Mouse (Mus musculus) embryonic facial prominence, embryonic 10.5 days (tissue): ENCODE data around the gene Fpr3. TPM values are rescaled to one million over a fixed set of nuclear protein-coding genes. Genes with fewer than 3 reads are reported as not detected.
"Not testable (repeated sequence)": the region's sequence is repeated elsewhere in the genome, so short reads cannot be mapped to it uniquely, and the experiment has no call there.

Source experiments
- DNase-seq: peaks from one replicate; pipeline ENCODE4 v3.0.0-alpha.2; 2017; ENCODE audit warnings: low spot score
- H3K27ac ChIP-seq: fragments of 300-500 bp; sonication (generic); replicated peaks from 2 replicates; pipeline ENCODE4 v1.5.1; 2016; ENCODE audit warnings: mild to moderate bottlenecking
- H3K27me3 ChIP-seq: fragments of 300-500 bp; sonication (generic); replicated peaks from 2 replicates; pipeline ENCODE4 v1.6.1; 2016; ENCODE audit warnings: low read depth, mild to moderate bottlenecking; ENCODE audit not compliant: poor library complexity, severe bottlenecking
- H3K36me3 ChIP-seq: fragments of 300-500 bp; sonication (generic); replicated peaks from 2 replicates; pipeline ENCODE4 v1.6.1; 2016; ENCODE audit warnings: mild to moderate bottlenecking, moderate library complexity
- H3K4me1 ChIP-seq: fragments of 300-500 bp; sonication (generic); 2 replicates; pipeline ENCODE4 v1.6.1; 2016
- H3K4me3 ChIP-seq: fragments of 300-500 bp; sonication (generic); 2 replicates; pipeline ENCODE4 v1.5.1; 2016; ENCODE audit warnings: mild to moderate bottlenecking, moderate library complexity
- H3K9me3 ChIP-seq: fragments of 300-500 bp; sonication (generic); 2 replicates; pipeline ENCODE4 v1.6.1; 2016; ENCODE audit warnings: mild to moderate bottlenecking
- WGBS: fragments of 180-500 bp; shearing (Covaris S2); methylation state at CpG from one replicate; pipeline ENCODE4 v1.1.7; 2016; 5-methylcytosine and 5-hydroxymethylcytosine counted together
- polyA plus RNA-seq: library from polyadenylated mRNA; unstranded; fragments of >200 nt; fragmentation: Nextera tagmentation; extraction: Ambion mirVana; gene quantifications from 2 replicates; pipeline ENCODE4 v1.2.1, GENCODE M21; 2016

Gene Fpr3
- polyA plus RNA-seq, 1 experiment from 2014 or later, result not detected

DNA sequence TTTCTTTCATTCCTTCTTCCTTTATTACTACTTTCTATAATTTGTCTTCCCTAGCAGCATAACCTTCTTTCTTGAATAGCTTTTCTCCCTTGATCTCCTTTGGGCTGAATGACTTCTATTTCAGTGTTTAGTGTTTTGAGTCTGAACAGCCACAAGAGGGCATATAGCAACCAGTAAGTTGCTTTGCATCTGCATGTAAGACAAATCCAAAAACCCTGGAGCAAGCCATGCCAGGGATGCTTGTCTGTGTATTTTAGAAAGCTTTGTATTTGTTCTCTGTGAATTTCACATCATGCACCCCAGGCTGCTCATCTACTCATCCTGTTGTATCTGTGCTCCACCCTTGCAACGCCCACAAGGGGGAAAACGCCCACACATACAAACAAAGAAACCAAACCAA is 11.6 kb downstream of the Fpr3 start:
- WGBS, result 79% methylated on average over 2 of the region's 2 CpGs
- Histone ChIP-seq H3K4me3 (no peak overlapping the region), H3K9me3 (no peaks in the 10 kb centered on the region), H3K27me3 (no peaks in the 10 kb centered on the region), H3K4me1 (no peaks in the 10 kb centered on the region), H3K36me3 (no peaks in the 10 kb centered on the region), H3K27ac (no peak overlapping the region)
- no peak for DNase-seq

DNA sequence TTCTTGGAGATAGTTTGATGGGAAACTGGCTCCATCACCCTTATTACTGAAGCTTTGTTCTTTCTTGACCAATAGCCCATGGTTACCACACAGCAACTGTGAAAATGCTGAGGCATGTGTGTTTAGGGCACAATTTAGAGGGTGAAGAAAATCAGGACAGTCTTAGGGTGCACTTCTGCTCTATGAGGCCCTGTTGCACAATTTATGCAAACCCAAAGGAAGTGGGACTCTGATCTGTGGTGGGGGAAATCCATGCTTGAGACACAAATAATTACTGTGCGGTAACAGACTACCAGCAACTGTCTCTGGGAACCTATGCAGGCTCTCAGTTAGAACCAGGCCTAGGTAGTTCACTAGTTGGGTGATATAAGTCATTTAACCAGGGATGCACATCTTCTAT is 13.1 kb downstream of the Fpr3 start:
- Histone ChIP-seq H3K4me1 (no peaks in the 10 kb centered on the region), H3K9me3 (no peaks in the 10 kb centered on the region), H3K36me3 (no peaks in the 10 kb centered on the region), H3K27ac (no peak overlapping the region), H3K27me3 (no peaks in the 10 kb centered on the region), H3K4me3 (no peak overlapping the region)
- 90% methylated on average over 1 of the region's 1 CpGs for WGBS
- no peak for DNase-seq

DNA sequence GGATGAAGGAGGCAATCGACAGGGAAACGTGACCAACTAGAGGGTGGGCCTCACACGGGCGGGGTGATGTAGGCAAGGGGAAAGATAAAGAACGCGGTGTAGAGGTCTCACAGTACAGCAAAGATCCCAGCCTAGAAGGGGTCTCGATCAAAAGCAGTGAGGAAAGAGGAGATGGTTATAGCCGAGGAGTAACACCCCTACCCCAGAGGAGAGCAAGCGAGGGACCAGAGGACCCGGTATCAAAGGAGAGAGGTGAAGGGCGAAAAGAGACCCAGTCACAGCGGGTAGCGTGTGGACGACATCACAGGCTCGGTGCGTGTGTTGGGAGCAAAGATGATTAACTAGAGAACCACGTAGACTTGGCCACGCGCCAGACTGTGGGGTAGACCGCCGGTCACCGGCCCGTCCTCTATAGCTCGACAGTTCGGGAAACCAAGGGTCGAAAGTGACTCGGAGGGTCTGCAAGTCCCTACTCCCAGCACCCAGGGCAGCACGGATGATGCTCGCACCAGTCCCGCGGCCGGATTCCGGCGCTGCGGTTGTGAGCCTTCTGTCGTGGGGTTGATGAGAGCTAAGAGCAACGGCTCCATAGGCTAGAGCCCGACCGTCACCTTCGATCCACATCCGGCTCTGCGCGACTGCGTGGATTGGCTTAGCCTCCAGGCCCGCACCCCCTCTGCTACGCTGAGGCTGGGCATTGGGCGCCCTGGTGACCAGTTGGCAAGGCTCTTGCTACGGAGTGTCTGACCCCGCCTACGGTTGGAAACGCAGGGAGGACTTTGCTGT is 22.2 kb downstream of the Fpr3 start:
- Histone ChIP-seq H3K27ac (peak overlapping the region; percentile 76; the same call in 1 of the 2 replicates), H3K27me3 (0 out of 2 replicates have a peak, but pooled peaks cover 6% of the 10 kb centered on the region), H3K4me1 (0 out of 2 replicates have a peak, but pooled peaks cover 6% of the 10 kb centered on the region), H3K9me3 (peaks cover 13% of the 10 kb centered on the region; the same call in 1 of the 2 replicates), H3K4me3 (peak overlapping the region; percentile 61), H3K36me3 (no peaks in the 10 kb centered on the region)
- WGBS, result 19% methylated on average over 51 of the region's 51 CpGs
- peak; percentile 88 for DNase-seq

DNA sequence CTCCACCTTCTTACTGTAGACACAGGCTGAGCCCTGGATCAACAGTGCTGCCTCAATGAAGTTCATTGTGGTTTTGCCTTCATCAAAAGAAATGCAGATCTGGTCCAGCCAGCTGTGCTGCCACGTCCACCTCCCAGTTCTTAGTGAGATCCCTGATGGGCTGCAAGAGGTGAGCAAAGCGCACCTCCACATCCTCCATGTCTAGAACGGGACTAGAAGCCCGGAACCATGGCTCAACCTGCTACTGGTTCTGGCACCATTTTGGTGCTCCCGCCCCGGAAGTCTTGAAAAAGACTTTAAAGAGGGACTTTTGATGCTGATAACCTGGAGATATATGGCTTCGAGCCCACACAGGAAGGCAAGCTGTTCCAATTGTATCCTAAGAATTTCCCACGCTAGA is 25.0 kb downstream of the Fpr3 start:
- peaks cover 14% of the 10 kb centered on the region; the same call in 1 of the 2 replicates for H3K9me3 ChIP-seq
- not testable (repeated sequence) for DNase-seq, H3K27ac ChIP-seq, H3K4me3 ChIP-seq, H3K4me1 ChIP-seq, H3K36me3 ChIP-seq, H3K27me3 ChIP-seq
- WGBS, result 91% methylated on average over 8 of the region's 8 CpGs

DNA sequence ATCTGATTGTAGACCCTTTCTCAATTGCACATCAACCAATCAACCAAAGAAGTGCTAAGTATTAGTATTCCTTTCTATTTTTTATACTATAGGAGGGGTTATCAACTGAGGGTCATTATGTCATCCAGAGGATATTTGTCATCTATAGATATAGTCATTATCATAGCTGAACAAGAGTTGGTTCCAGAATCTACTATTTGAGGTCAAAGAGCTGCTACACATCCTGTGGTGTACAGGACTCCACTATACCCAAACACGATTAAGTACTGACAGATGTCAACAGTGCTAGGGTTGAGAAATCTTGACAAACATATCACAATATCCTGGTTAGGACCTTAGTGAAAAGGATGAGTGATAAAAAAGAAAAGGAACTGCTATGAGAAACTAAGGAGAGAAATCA is 29.7 kb downstream of the Fpr3 start:
- 0 out of 2 replicates have a peak, but pooled peaks cover 2% of the 10 kb centered on the region for H3K9me3 ChIP-seq
- H3K27me3 ChIP-seq, result no peaks in the 10 kb centered on the region
- WGBS, result 95% methylated on average over 1 of the region's 1 CpGs
- no peak for DNase-seq
- no peak overlapping the region for H3K27ac ChIP-seq
- no peaks in the 10 kb centered on the region for H3K36me3 ChIP-seq
- H3K4me1 ChIP-seq, result no peaks in the 10 kb centered on the region
- H3K4me3 ChIP-seq, result no peak overlapping the region

DNA sequence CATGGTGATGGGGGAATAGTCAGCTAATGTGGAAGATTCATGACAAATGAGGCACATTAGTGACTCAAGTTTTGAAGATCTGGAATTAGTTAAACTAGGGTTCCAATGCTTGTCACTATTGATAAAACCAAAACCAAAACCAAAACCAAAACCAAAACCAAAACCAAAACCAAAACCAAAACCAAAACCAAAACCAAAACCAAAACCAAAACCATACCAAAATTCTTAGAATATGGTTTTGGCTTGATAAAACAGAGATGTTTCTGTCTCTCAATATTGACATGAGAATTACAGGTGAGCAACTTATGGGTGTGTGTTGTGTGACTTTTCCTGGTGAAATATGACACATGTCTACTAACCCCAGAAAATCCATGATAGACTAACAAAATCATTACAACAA is 30.1 kb downstream of the Fpr3 start:
- Histone ChIP-seq H3K27me3 (no peaks in the 10 kb centered on the region), H3K4me1 (no peaks in the 10 kb centered on the region), H3K27ac (no peak overlapping the region), H3K36me3 (no peaks in the 10 kb centered on the region), H3K4me3 (no peak overlapping the region), H3K9me3 (0 out of 2 replicates have a peak, but pooled peaks cover 2% of the 10 kb centered on the region)
- no peak for DNase-seq

DNA sequence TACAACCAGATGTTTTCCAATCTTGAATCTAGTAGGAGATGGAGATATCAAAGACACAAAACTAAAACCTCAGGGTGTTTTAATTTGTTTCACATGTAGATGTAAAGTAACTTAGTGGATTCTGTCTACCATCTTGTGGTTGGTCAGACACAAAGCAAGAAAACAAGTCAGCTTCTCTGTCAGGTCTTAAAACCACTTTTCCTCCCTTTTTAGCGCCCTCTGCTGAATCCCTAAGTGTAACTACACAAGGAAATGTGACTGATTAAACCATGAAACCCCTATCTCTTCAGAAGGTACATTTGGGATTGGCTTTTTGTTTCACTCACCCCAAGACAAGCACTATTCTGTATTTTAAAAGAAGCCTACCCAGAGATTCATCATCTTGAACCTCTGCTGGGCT is 85.8 kb downstream of the Fpr3 start:
- 20% methylated on average over 1 of the region's 1 CpGs for WGBS
- DNase-seq, result no peak
- Histone ChIP-seq H3K9me3 (peaks cover 6% of the 10 kb centered on the region), H3K4me3 (no peak overlapping the region), H3K4me1 (no peaks in the 10 kb centered on the region), H3K27me3 (no peaks in the 10 kb centered on the region), H3K27ac (no peak overlapping the region), H3K36me3 (no peaks in the 10 kb centered on the region)

DNA sequence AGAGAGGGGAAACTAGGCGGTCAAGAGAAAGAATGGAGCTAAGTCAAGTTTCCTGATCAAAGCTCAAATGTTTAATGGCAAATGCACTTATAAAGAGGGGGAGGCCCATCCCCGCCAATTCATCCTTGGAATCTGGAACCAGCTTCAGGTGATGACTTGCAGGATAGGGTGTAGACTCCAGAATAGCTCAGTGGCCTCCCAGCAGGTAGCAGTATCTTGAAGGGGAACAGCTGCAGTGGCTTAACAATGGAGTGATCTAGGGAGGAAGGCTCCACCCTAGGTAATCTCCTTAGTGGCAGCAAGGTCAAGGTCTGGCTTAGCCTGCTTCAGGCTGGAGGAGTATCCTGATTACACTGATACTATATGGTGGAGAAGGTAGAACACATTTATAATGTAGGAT is 93.6 kb downstream of the Fpr3 start:
- not testable (repeated sequence) for DNase-seq, H3K27me3 ChIP-seq, H3K36me3 ChIP-seq, H3K4me3 ChIP-seq, H3K4me1 ChIP-seq, H3K27ac ChIP-seq
- H3K9me3 ChIP-seq, result peaks cover 20% of the 10 kb centered on the region
- 75% methylated on average over 2 of the region's 2 CpGs for WGBS

DNA sequence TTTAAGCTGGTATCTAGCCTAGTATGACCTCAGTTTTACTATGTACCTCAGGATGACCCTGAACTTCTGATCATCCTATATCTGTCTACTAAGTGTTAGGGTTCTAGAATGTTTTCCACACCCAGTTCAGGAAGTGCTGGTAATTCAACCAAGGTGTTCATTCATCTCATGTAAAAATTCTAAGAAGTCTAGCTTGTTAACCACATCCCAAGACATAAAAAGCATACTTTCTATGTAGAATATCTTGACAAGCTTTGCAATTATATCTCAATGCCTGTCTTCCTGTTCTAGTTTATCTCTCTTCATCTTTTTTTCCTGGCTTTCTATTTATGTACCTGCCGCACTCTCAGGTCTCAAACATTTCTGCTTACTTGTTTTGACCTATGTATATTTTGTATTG is 117.1 kb downstream of the Fpr3 start:
- no peak for DNase-seq
- Histone ChIP-seq H3K4me1 (no peaks in the 10 kb centered on the region), H3K4me3 (no peak overlapping the region), H3K36me3 (no peaks in the 10 kb centered on the region), H3K9me3 (0 out of 2 replicates have a peak, but pooled peaks cover 2% of the 10 kb centered on the region), H3K27me3 (no peaks in the 10 kb centered on the region), H3K27ac (no peak overlapping the region)
- WGBS, result 93% methylated on average over 1 of the region's 1 CpGs

Other genes with a start within 250 kb of the Fpr3 start
- not detected in 2 replicates for gene Vmn2r90, start 184.1 kb upstream of the Fpr3 start, polyA plus RNA-seq
- 59.1 and 61.6 TPM in 2 replicates for gene Spaca6, start 60.7 kb upstream of the Fpr3 start, polyA plus RNA-seq
- gene Has1, start 32.6 kb upstream of the Fpr3 start, polyA plus RNA-seq, result 1.2 and 1.5 TPM in 2 replicates
- not detected in 2 replicates for gene Fpr1, start 3.9 kb upstream of the Fpr3 start, polyA plus RNA-seq
- not detected in 2 replicates for gene Fpr2, start within 50 bp of the Fpr3 start, polyA plus RNA-seq
- not detected in 2 replicates for gene Fpr-rs4, start 133.9 kb downstream of the Fpr3 start, polyA plus RNA-seq
- gene Vmn2r124, start 161.6 kb downstream of the Fpr3 start, polyA plus RNA-seq, result not detected in 2 replicates
- gene Vmn2r91, start 197.2 kb downstream of the Fpr3 start, polyA plus RNA-seq, result not detected in 2 replicates